Mouse (Mus musculus): ENCODE measurements around the gene Npc2.

Npc2 gene

DNA sequence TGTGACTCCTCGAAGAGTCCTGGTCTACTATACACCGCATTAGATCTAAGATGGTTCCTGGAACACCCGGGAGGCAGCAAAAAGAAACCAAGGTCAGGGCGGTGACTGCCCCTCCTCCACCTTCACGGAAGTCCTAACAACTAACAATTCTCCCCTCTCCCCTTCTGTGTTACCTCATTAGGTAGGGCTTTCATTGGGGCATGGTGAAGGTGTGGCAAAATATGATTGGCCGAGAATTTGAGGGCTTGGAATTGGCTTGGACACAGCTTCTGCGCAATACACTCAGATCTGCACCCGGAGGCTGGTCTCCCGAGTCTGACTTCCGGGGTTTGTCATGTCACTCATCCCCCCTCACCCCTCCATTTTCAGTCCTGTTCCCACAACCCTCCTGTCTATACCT, 44.5 kb downstream of the Npc2 start:
- no peak for ATAC-seq (ENCODE audit: low TSS enrichment)

DNA sequence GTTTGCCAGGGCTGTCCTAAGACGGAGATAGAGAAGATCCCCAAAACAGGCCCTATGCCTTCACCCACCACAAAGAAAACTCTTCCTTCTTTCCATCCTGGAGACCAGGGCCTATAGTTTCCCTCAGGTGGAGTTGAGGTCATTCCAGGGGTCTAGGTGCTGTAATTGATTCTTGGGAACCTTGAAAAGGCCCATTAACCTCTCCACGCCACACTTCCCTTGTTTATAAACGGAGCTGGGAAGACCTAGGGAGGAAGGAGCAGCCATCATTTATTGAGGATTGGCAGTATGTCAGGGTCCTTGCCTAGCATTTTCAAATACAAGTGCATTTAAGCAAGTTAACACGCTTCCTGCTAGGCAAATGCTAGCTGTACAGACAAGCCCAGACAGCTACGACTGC, 45.5 kb downstream of the Npc2 start:
- no peak for ATAC-seq (ENCODE audit: low TSS enrichment)

DNA sequence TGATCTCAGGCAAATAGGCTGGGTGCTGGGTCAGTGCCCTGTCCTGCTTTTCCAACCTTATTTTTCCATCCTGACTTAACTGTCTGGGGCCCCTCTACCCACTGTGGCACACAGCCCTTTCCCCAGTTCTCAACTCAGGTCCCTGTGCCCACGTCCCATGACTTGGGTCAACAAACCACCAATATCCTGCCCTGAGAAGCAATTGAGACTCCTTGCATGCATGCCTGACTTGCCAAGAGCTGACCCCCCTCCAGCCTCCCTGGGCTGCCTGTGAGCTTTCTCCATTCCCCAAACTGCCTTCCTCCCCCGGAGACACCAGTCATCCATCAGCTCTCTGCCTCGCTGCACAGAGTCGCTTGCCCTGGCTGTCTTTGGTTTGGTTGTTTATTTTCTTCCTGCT, 46.0 kb downstream of the Npc2 start:
- no peak for ATAC-seq (ENCODE audit: low TSS enrichment)

DNA sequence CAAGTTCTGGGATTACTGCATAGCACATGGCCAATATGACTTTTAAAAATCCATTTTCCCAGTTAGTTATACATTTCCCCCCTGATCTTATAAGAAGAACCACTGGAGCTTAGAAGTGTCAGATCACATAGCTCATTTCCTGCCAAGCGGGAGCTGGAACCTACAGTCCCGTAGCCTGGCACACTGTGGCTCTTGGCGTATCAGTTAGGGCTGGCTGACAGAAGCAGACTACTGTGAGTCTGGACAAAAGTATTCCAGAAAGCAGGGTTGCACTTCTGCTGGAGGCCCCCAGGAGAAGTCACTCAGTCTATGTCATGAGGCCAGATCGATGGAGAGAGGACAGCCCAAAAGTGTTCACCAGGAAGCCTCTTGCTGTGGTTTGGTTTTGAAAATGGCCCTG, 46.6 kb downstream of the Npc2 start:
- ATAC-seq (ENCODE audit: low TSS enrichment) = no peak

DNA sequence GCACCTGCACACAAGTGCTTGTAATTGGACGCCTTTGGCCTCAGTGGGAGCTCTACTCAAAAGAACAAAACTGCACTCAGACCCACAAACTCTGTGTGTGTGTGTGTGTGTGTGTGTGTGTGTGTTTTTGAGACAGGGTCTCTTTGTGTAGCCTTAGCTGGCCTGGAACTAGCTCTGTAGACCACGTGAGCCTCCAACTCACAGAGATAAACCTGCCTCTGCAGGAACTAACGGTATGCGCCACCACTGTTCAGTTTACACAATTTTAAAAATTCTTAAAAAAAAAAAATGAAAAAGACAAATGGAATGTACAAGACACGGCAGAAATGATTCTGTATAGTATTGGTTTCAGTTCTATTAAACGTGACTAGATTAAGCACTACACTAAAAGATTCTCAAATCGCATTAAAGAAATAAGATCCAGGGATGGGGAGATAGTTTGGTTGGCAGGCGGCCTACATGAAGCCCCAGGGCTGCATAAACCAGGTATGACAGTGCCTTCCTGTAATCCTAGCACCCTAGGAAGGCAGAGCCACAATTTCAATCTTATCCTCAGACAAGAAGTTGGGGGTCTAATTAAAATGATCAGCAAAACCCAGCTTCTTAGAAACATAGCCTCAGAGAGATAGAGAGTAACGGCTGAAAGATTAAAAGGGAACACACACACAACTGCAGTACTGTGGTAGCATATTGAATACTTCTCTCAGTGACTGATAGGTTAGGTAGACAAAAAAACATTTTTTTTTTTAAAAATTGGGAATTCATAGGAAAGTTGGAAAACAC, 54.3 kb downstream of the Npc2 start:
- no peak for ATAC-seq (ENCODE audit: low TSS enrichment)

DNA sequence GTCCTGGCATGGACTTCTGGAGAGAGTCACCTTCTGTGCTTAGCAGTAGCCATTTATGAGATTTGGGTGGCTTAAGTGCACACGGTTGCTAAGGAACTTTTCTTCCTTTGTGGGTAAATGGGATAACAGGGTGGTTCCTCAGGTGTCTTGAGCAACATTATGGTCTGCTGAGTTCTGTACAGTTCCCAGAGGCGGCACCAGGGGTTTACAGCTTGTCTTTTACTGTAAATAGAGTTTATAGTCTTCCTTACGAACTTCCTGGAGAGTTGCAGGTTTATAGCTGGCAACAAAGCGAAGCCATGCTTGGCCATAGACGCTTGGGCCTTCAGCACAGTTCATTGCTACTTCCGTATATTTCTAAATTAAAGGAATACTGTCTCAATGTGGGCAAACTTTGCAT, 58.4 kb downstream of the Npc2 start:
- ATAC-seq (ENCODE audit: low TSS enrichment) = no peak

DNA sequence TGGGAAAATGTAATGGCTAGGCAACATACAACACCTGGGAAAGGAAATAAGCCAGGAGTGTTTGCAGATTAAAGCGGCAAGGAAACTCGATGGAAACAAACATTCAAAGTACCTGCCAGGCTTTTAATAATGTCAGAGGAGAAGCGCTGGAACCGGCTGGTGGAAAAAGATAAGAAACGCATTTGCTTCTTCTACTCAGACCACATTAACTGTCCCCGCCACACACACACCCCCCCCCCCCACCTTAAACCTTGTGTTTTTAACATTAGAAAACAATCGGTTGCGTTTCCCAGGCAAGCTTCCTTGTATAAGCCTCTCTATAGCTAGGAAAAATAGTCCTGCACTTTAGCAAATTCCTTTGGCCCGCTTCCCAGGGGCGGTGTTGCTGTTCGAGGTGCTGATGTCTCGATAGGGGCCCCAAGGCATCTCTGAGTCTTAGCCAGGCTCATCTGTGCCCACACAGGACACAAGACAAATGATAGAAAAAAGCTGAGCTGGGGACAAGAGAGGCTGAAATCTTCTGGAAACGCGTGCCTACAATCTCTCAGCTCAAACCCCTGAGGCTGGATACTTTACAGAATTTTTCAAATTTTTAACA, 63.0 kb downstream of the Npc2 start:
- ATAC-seq (ENCODE audit: low TSS enrichment) = no peak

DNA sequence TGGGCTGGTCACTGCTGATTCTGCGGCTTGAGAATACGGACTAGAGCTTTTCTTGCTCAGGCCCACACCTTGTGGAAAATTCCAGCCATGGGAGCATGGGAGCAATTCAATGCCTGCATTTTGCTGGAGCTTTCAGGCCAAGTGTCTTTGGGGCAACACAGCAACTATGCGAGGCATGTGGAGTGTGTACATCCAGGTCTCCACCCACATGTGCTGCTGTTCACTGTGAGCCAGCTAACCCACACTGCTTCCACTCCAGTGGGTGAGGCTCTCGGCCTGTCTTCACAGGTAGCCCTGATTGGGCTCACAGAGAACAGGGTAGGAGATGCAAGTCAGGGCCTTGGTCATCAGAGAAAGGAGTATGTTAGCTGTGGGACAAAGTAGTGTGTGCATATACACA, 65.1 kb downstream of the Npc2 start:
- no peak for ATAC-seq (ENCODE audit: low TSS enrichment)

DNA sequence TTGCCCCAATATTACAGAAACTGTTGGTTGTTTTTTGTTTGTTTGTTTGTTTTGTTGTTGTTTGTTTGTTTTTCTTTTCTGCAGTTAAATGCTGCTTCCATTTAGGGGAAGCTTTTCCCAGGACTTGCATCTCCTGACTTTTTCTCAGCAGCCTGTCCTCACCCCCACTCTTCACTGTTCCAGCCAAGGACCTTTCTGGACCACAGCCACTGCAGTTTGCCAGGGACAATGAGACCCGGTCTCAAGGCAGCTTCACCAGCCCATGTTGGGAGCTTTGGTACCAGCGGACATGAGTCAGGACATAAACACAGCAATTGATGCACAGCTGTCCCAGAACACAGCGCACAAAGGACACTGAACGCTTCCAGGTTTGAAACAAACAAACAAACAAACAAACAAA, 66.1 kb downstream of the Npc2 start:
- no peak for ATAC-seq (ENCODE audit: low TSS enrichment)
